Mouse (Mus musculus) neural tube, embryonic 13.5 days (tissue): ENCODE measurements around the gene Grm7. TPM values are rescaled to one million over a fixed set of nuclear protein-coding genes. Genes with fewer than 3 reads are reported as not detected.
A peak's percentile ranks its signal among the peaks of the same experiment; 100 is the strongest.

ENCODE experiments used
- ATAC-seq: fragments of 200-750 bp; cut with Nextera tagmentation; 2 replicates; pipeline ENCODE4 v1.8.0; 2017; ENCODE audit warnings: low read depth, mild to moderate bottlenecking, moderate TSS enrichment, moderate library complexity
- H3K27ac ChIP-seq: fragments of 300-500 bp; sonication (generic); replicated peaks from 2 replicates; pipeline ENCODE4 v1.5.1; 2015; ENCODE audit warnings: moderate library complexity, mild to moderate bottlenecking, inconsistent platforms
- H3K27me3 ChIP-seq: fragments of 300-500 bp; sonication (generic); 2 replicates; pipeline ENCODE4 v1.6.1; 2015; ENCODE audit warnings: mild to moderate bottlenecking, inconsistent platforms
- H3K36me3 ChIP-seq: fragments of 300-500 bp; sonication (generic); 2 replicates; pipeline ENCODE4 v1.6.1; 2015; ENCODE audit warnings: mild to moderate bottlenecking, inconsistent platforms
- H3K4me1 ChIP-seq: fragments of 300-500 bp; sonication (generic); replicated peaks from 2 replicates; pipeline ENCODE4 v1.6.1; 2015; ENCODE audit warnings: inconsistent platforms
- H3K4me2 ChIP-seq: fragments of 300-500 bp; sonication (generic); 2 replicates; pipeline ENCODE4 v1.6.1; 2015; ENCODE audit warnings: inconsistent platforms, mild to moderate bottlenecking, moderate library complexity
- H3K4me3 ChIP-seq: fragments of 300-500 bp; sonication (generic); 2 replicates; pipeline ENCODE4 v1.5.1; 2015; ENCODE audit warnings: mild to moderate bottlenecking, inconsistent platforms
- H3K9ac ChIP-seq: fragments of 300-500 bp; sonication (generic); 2 replicates; pipeline ENCODE4 v1.6.1; 2015; ENCODE audit warnings: moderate library complexity, mild to moderate bottlenecking, inconsistent platforms
- H3K9me3 ChIP-seq: fragments of 300-500 bp; sonication (generic); 2 replicates; pipeline ENCODE4 v1.6.1; 2016; ENCODE audit warnings: inconsistent platforms
- WGBS: fragments of 180-500 bp; shearing (Covaris S2); methylation state at CpG from one replicate; pipeline ENCODE4 v1.1.7; 2015; 5-methylcytosine and 5-hydroxymethylcytosine counted together
- polyA plus RNA-seq: library from polyadenylated mRNA; unstranded; fragments of >200 nt; fragmentation: Nextera tagmentation; extraction: Ambion mirVana; gene quantifications from 2 replicates; pipeline ENCODE4 v1.2.1, GENCODE M21; 2015

Grm7 gene
- polyA plus RNA-seq, 1 experiment from 2014 or later, result 15.7 TPM

DNA sequence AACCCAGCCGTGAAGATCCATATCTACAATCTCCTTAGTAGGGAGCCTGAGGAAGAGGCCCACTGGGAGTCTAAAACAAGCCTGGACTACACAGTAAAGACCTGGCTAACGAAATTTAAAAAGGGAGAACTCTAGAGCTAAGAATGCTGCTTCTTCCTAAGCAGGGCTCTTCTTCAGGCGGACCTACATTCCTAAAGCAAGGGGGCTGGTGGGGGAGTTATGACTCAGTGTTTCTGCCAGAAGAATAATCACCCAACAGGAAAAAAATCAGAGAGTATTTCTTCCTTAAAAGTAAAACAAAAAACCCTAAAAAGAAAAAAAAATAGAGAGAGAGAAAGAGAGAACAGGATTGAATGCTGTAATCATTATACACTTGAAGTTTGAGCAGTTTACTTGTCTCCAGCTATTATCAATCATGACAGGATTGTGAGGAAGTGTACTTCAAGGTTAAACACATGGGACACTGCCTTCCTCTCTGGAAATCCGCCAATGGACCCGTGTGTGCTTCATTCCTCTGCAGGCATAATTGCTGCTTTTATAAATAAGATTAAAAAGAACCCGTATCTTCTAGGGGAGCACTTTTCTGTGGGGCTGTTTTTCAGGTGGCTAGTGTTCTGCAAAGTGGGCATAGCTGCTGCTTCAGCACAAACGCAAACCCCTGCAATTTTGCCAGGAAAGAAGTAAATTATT is 98.7 kb downstream of the Grm7 start:
- Histone ChIP-seq H3K27ac (no peak overlapping the region), H3K4me3 (no peak overlapping the region), H3K36me3 (no peaks in the 10 kb centered on the region), H3K27me3 (no peaks in the 10 kb centered on the region), H3K4me2 (no peak overlapping the region), H3K9ac (no peak overlapping the region), H3K9me3 (no peaks in the 10 kb centered on the region), H3K4me1 (no peaks in the 10 kb centered on the region)
- WGBS, result 61% methylated on average over 7 of the region's 7 CpGs
- no peak for ATAC-seq

DNA sequence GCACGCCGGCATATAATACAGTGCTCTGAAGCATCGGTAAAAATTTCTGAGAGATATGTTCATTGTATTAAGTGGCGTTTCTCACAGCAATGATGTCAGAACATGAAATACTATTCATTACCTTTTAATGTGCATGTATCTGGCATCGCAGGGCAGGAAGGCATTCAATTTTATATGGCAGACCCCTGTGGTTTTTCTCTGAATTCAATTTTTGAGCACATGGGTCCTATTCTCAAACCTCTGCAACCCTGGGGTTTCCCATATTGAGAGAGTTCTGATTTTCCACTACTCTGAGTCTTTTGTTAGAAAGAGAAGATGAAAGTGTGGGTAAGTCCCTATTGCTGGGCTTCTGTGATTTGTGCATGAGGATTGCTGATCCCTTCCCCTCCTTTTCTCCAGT is 110.5 kb downstream of the Grm7 start:
- no peaks in the 10 kb centered on the region for H3K36me3 ChIP-seq
- no peaks in the 10 kb centered on the region for H3K27me3 ChIP-seq
- H3K4me1 ChIP-seq, result no peaks in the 10 kb centered on the region
- WGBS, result 58% methylated on average over 5 of the region's 5 CpGs
- H3K9me3 ChIP-seq, result no peaks in the 10 kb centered on the region
- H3K4me2 ChIP-seq, result no peak overlapping the region
- H3K27ac ChIP-seq, result 0 out of 2 replicates have a peak overlapping the region, but pooled peaks have one; percentile 6
- no peak overlapping the region for H3K4me3 ChIP-seq
- peak; percentile 50; the same call in 1 of the 2 replicates for ATAC-seq
- H3K9ac ChIP-seq, result no peak overlapping the region

DNA sequence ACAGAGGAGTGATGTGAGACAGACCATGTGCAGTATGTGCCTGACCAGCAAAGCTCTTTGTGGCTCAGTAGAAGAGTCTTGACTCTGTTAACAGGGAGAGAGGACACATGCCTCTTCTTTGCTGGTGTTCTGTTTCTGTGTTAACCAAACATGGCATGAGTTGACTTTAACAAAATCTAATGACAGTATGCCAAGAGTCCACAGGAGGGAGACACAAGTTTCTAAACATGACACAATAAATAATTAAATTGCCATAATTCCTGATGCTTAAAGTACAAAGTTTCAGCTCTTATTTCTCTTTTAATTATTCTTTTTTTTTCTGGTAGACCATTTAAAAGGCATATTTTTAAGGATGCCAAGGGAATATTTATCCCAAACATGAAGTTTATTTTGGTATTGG is 124.2 kb downstream of the Grm7 start:
- Histone ChIP-seq H3K27ac (no peak overlapping the region), H3K9me3 (no peaks in the 10 kb centered on the region), H3K9ac (no peak overlapping the region), H3K4me3 (no peak overlapping the region), H3K36me3 (no peaks in the 10 kb centered on the region), H3K27me3 (no peaks in the 10 kb centered on the region), H3K4me1 (peaks cover 5% of the 10 kb centered on the region), H3K4me2 (no peak overlapping the region)
- no peak for ATAC-seq

DNA sequence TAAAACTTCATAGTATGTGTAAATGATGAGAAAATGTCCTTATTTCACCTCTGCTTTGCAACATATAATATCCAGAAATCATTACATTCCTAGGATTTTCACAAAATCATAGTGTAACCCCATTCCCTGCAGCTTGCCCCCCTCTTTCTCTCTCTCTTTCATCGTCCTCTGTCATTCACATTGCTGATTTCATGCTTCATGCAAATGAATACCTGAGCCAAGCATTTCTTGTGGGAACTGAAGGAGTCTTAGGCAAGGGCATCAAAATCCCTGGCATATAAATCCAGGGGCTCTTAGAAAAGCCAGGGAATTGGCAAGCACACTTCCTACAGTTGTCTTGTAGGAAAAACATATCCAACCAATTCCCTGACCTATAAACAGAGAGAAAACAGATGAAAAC is 127.3 kb downstream of the Grm7 start:
- WGBS, result 13% methylated on average over 1 of the region's 1 CpGs
- no peak overlapping the region for H3K4me3 ChIP-seq
- no peak overlapping the region for H3K27ac ChIP-seq
- no peaks in the 10 kb centered on the region for H3K27me3 ChIP-seq
- H3K36me3 ChIP-seq, result no peaks in the 10 kb centered on the region
- H3K9me3 ChIP-seq, result no peaks in the 10 kb centered on the region
- no peak overlapping the region for H3K4me2 ChIP-seq
- H3K9ac ChIP-seq, result no peak overlapping the region
- H3K4me1 ChIP-seq, result peaks cover 5% of the 10 kb centered on the region
- ATAC-seq, result no peak

DNA sequence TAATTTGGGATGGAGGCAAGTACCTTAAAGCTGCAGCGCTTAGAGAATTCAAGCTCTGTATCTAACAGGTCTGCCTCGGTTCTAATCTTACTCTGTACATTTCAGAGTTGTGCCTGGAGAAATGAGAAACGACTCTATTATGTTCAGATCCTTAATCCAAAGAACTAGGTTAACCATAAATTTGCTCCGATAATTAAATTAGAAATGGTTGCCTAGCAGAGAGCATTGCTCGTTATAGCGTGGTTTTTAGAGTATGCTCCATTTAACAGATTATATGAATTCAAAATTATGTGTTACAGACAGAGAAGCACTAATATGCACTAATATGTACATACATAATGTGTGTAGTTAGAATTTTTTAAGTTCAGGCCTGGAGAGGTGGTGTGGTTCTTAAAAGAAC is 130.7 kb downstream of the Grm7 start:
- no peak for ATAC-seq
- 60% methylated on average over 6 of the region's 6 CpGs for WGBS
- no peak overlapping the region for H3K4me2 ChIP-seq

DNA sequence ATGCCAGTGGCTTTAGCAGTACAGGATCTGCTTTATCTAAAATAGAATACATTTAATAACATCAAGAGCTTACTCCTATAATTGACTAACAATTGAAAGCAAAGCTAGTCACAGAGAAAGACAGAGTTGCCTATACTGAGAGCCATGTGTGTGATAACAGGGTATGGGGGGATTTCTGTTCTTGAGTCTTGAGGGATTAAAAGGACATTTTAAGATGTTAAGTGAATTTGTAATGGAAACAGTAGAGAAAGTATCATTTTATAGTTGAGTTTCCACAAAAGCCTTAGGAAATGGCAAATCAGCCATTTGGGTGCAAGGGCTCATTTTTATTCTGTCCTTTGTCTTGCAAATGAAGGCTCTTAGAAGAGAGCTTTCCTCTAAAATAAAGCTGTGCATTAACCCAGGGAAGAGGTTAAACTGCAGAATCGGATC is 140.1 kb downstream of the Grm7 start:
- Histone ChIP-seq H3K4me1 (peaks cover 6% of the 10 kb centered on the region; the same call in 1 of the 2 replicates), H3K9ac (no peak overlapping the region), H3K36me3 (no peaks in the 10 kb centered on the region), H3K4me2 (no peak overlapping the region), H3K27ac (no peak overlapping the region), H3K4me3 (no peak overlapping the region), H3K27me3 (no peaks in the 10 kb centered on the region), H3K9me3 (no peaks in the 10 kb centered on the region)
- no peak for ATAC-seq
- 9% methylated on average over 1 of the region's 1 CpGs for WGBS

More for the DNA sequence above, 130.7 kb downstream of the Grm7 start:
- H3K4me1 ChIP-seq, result no peaks in the 10 kb centered on the region
- no peak overlapping the region for H3K4me3 ChIP-seq
- no peaks in the 10 kb centered on the region for H3K27me3 ChIP-seq
- H3K27ac ChIP-seq, result no peak overlapping the region
- no peaks in the 10 kb centered on the region for H3K36me3 ChIP-seq
- H3K9ac ChIP-seq, result no peak overlapping the region
- H3K9me3 ChIP-seq, result no peaks in the 10 kb centered on the region

DNA sequence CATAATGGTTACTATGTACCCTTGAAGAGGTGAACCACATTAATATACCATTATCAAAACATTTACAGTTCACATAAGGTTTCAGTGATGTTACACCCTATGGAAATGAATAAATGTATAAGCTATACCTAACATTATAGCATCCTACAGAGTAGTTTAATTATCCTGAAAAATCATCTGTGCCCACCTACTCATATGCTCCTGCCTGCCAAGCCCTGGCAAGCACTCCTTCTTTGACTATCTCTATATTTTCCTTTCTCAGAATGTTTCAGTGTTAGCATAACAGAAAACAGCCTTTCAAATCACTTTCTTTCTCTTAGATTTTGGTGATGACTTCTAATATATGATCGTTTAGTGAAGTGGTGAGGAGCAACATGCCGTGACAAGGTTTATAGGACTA is 147.3 kb downstream of the Grm7 start:
- Histone ChIP-seq H3K36me3 (no peaks in the 10 kb centered on the region), H3K9me3 (no peaks in the 10 kb centered on the region), H3K4me2 (no peak overlapping the region), H3K4me1 (no peaks in the 10 kb centered on the region), H3K9ac (no peak overlapping the region), H3K27me3 (no peaks in the 10 kb centered on the region), H3K27ac (no peak overlapping the region), H3K4me3 (no peak overlapping the region)
- no peak for ATAC-seq
- WGBS, result 97% methylated on average over 2 of the region's 2 CpGs

DNA sequence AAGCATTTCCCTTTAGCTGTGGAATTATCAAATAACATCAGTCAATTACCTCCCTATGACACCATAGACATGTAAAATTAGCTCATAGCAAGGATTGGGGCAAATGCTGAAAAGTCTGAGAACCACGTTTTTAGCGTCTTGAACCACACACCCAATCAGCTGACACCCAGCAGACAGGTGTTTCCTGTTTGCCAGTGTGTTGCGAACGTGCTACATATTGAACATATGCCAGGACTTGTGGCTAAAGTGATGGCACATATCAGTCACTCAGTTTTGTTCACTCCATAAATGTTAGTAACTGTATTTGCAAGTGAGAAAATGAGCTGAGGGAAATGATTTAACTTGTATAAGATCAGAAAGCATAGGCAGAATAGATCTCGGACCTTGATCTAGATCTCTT is 162.1 kb downstream of the Grm7 start:
- H3K4me3 ChIP-seq, result no peak overlapping the region
- H3K9me3 ChIP-seq, result no peaks in the 10 kb centered on the region
- H3K9ac ChIP-seq, result no peak overlapping the region
- no peak for ATAC-seq
- no peaks in the 10 kb centered on the region for H3K4me1 ChIP-seq
- WGBS, result 86% methylated on average over 5 of the region's 5 CpGs
- H3K4me2 ChIP-seq, result no peak overlapping the region
- no peaks in the 10 kb centered on the region for H3K27me3 ChIP-seq
- no peaks in the 10 kb centered on the region for H3K36me3 ChIP-seq
- no peak overlapping the region for H3K27ac ChIP-seq

DNA sequence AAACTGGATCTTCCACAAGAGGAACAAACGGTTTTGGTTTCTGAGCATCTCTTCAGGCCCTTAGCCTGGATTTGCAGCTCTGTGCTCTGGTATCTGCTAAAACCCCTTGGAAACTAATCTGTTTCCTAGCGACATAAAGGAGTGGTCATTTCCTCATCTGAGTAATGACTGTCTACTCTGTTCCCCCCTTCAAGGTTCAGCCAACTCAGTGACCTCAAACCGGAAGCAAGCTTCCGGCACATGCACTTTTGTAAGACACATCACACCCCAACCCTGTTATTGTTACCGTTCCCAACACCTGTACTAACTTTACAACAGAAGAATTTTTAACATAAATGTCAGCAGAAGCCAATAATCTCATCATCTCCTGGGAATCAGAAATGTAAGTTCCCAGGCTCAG is 166.8 kb downstream of the Grm7 start:
- H3K27ac ChIP-seq, result no peak overlapping the region
- H3K27me3 ChIP-seq, result no peaks in the 10 kb centered on the region
- WGBS, result 80% methylated on average over 5 of the region's 5 CpGs
- no peaks in the 10 kb centered on the region for H3K36me3 ChIP-seq
- H3K4me1 ChIP-seq, result no peaks in the 10 kb centered on the region
- no peaks in the 10 kb centered on the region for H3K9me3 ChIP-seq
- no peak for ATAC-seq
- no peak overlapping the region for H3K4me3 ChIP-seq
- H3K4me2 ChIP-seq, result no peak overlapping the region
- no peak overlapping the region for H3K9ac ChIP-seq

DNA sequence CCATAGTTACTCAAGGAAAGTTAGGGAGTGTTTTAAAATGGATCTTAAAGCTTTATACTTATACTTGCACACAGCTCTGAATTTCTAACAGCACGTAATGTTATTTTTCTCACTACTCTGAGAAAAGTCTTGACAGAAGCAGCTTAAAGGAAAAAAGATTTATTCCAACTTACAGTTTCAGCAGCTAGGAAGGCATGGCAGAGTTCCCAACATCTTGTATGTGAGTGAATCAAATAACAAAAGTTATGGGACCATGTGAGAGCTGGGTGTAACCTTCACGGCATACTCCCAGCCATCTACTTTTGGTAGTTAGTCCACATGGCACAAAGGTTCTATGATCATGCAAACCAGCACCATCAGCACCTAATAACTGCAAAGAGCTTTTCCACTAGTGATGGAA is 172.9 kb downstream of the Grm7 start:
- H3K27ac ChIP-seq, result no peak overlapping the region
- H3K27me3 ChIP-seq, result no peaks in the 10 kb centered on the region
- ATAC-seq, result no peak
- H3K36me3 ChIP-seq, result no peaks in the 10 kb centered on the region
- H3K4me1 ChIP-seq, result no peaks in the 10 kb centered on the region
- no peaks in the 10 kb centered on the region for H3K9me3 ChIP-seq
- H3K4me2 ChIP-seq, result no peak overlapping the region
- H3K4me3 ChIP-seq, result no peak overlapping the region
- H3K9ac ChIP-seq, result no peak overlapping the region
- WGBS, result 78% methylated on average over 2 of the region's 2 CpGs

DNA sequence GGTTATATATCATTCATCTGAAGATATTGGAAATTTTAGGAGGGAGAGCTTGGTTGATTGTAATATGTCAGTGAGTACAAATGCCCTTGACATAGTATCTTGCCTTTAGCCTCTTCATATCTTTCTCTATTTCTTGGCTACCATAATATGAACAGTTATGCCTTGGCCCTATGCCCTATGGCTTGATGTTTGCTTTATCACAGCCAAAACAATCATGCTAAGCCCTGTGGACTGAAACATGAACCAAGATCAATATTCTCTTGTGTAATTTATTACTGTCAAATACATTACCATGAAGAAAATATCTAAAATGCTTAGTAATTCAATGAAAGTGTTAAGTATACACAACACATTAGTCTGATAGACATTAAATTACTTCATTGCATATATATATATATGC is 222.9 kb downstream of the Grm7 start:
- Histone ChIP-seq H3K27ac (no peak overlapping the region), H3K9me3 (no peaks in the 10 kb centered on the region), H3K9ac (no peak overlapping the region), H3K4me2 (no peak overlapping the region), H3K27me3 (no peaks in the 10 kb centered on the region), H3K4me1 (no peaks in the 10 kb centered on the region), H3K36me3 (no peaks in the 10 kb centered on the region), H3K4me3 (no peak overlapping the region)
- ATAC-seq, result no peak

DNA sequence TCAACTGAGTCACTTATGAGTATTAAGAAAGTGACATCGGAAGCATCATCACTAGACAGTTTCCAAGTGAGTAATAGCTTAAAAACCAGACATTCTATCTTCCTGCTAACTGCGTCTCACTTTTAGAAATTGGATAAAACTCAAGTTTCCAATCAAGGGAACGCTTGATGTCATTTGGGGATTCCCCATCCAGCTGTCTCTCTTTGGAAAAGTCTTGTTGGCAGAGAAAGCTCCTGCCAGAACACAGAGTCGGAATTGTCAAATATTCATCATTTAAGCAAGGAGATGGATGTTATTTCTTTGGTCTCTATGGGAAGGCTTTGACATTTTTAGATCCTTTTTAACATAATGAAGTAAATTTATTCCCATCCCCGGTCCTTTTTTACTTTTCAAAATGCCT is 336.6 kb downstream of the Grm7 start:
- WGBS, result 86% methylated on average over 5 of the region's 5 CpGs
- no peaks in the 10 kb centered on the region for H3K9me3 ChIP-seq
- H3K4me3 ChIP-seq, result no peak overlapping the region
- no peak for ATAC-seq
- no peaks in the 10 kb centered on the region for H3K27me3 ChIP-seq
- H3K36me3 ChIP-seq, result no peaks in the 10 kb centered on the region
- H3K9ac ChIP-seq, result no peak overlapping the region
- no peak overlapping the region for H3K4me2 ChIP-seq
- no peak overlapping the region for H3K27ac ChIP-seq
- no peaks in the 10 kb centered on the region for H3K4me1 ChIP-seq

DNA sequence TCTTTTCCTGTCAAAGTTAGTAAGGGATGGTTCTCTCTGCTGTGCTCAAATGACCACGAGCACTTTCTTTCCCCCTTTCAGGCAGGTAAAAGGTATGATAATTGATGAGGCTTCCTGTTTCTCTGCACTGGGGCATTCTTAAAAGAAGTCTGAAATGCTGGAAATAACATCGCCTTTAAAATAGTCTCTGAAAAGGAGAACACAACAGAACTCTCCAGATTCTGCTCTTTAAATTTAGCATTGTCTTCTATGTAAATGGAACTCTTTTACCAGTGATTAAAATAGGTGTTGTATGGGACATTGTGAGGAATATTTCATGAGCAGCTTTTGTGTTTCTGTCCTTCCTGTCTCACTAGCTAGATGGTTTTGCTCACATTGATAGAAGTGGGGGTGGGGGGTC is 393.7 kb downstream of the Grm7 start:
- no peak overlapping the region for H3K4me3 ChIP-seq
- H3K4me2 ChIP-seq, result no peak overlapping the region
- no peaks in the 10 kb centered on the region for H3K36me3 ChIP-seq
- WGBS, result 76% methylated on average over 2 of the region's 2 CpGs
- no peaks in the 10 kb centered on the region for H3K4me1 ChIP-seq
- no peak for ATAC-seq
- H3K9me3 ChIP-seq, result no peaks in the 10 kb centered on the region
- H3K9ac ChIP-seq, result no peak overlapping the region
- no peak overlapping the region for H3K27ac ChIP-seq
- no peaks in the 10 kb centered on the region for H3K27me3 ChIP-seq
